Mouse (Mus musculus) megakaryocyte, embryonic 14.5 days (primary cell): ENCODE results near the gene Rasgef1b. TPM values are rescaled to one million over a fixed set of nuclear protein-coding genes. Genes with fewer than 3 reads are reported as not detected.

Experiments used
- H3K27me3 ChIP-seq: replicated peaks from 2 replicates; pipeline ENCODE3; 2012; ENCODE audit warnings: inconsistent platforms
- H3K36me3 ChIP-seq: replicated peaks from 2 replicates; pipeline ENCODE3; 2012; ENCODE audit warnings: low read length, inconsistent platforms, mixed read lengths
- H3K4me1 ChIP-seq: 2 replicates; pipeline ENCODE4 v1.6.1; 2012; ENCODE audit warnings: inconsistent platforms
- H3K4me3 ChIP-seq: replicated peaks from 2 replicates; pipeline ENCODE3; 2012; ENCODE audit warnings: moderate library complexity, mild to moderate bottlenecking, inconsistent platforms
- H3K9me3 ChIP-seq: 2 replicates; pipeline ENCODE4 v1.6.1; 2012; ENCODE audit warnings: inconsistent platforms
- FLI1 ChIP-seq: IDR thresholded peaks from 2 replicates; pipeline ENCODE4 v1.6.1; 2012; ENCODE audit warnings: low read length, inconsistent platforms, mixed read lengths
- GATA1 ChIP-seq: IDR thresholded peaks from 3 replicates; pipeline ENCODE4 v1.6.1; 2012; ENCODE audit warnings: mixed read lengths, low read length, inconsistent platforms, borderline replicate concordance
- polyA plus RNA-seq: library from polyadenylated mRNA; stranded (reverse); fragments of >175 nt; gene quantifications from 2 replicates; pipeline ENCODE4 v1.2.3, GENCODE M21; 2012; ENCODE audit warnings: low replicate concordance; ENCODE audit not compliant: insufficient read depth

Gene Rasgef1b
- polyA plus RNA-seq, 1 experiment, result 2.9 TPM

DNA sequence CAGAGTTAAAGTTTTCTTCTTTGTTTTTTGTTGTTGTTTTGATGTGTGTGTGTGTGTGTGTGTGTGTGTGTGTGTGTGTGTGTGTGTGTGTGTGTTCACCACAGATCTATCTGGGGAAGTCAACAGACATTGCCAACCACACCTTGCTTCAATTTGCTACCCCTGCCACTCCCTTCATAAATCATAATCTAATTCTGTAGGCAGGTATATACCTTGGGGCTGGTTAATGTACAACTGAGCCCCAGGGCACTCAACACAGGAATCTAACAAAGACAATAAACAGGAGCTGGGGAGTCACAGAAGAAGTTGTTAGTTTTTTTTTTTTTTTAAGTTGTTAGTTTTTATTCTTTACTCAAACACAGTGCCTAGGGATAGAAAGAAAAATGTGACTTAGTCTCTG, 403.6 kb downstream of the Rasgef1b start:
- no peaks in the 10 kb centered on the region for H3K9me3 ChIP-seq
- H3K4me1 ChIP-seq, result peaks cover 36% of the 10 kb centered on the region
- no peak overlapping the region for H3K4me3 ChIP-seq
- no peaks in the 10 kb centered on the region for H3K36me3 ChIP-seq
- TF ChIP-seq FLI1 (no peak), GATA1 (no peak)
- no peaks in the 10 kb centered on the region for H3K27me3 ChIP-seq

GRCm38 (mm10) chr5:99320783-99321182, 408.1 kb downstream of the Rasgef1b start:
- no peaks in the 10 kb centered on the region for H3K27me3 ChIP-seq
- no peak overlapping the region for H3K4me3 ChIP-seq
- H3K36me3 ChIP-seq, result no peaks in the 10 kb centered on the region
- H3K4me1 ChIP-seq, result peaks cover 16% of the 10 kb centered on the region
- H3K9me3 ChIP-seq, result no peaks in the 10 kb centered on the region
- no peak for TF ChIP-seq GATA1
- no peak for TF ChIP-seq FLI1

DNA sequence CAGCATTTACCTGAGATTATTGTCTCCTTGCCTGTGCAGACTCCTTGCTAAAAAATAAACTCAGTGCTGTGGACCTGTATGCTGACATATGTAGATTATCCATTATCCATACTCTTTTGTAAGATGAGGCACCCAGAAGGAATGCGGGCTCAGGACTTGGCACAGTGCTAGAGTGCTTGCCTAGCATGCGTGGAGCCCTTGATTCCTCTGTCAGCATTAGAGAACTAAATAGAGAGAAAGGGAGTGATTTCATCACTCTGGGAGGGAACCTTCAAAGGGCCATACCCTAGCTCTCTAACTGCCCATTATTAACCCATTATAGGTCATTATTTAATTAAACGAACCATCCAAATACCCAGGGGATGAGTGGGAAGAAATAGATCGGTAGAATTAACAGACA, 430.9 kb downstream of the Rasgef1b start:
- Histone ChIP-seq H3K4me1 (peaks cover 32% of the 10 kb centered on the region), H3K9me3 (no peaks in the 10 kb centered on the region), H3K36me3 (no peaks in the 10 kb centered on the region), H3K27me3 (peaks cover 3% of the 10 kb centered on the region), H3K4me3 (no peak overlapping the region)
- TF ChIP-seq FLI1, result no peak
- TF ChIP-seq GATA1, result no peak

GRCm38 (mm10) chr5:99296348-99296747, 432.5 kb downstream of the Rasgef1b start:
- Histone ChIP-seq H3K4me1 (peaks cover 48% of the 10 kb centered on the region), H3K27me3 (peaks cover under 1% of the 10 kb centered on the region), H3K36me3 (no peaks in the 10 kb centered on the region), H3K4me3 (no peak overlapping the region), H3K9me3 (no peaks in the 10 kb centered on the region)
- TF ChIP-seq GATA1, result no peak
- TF ChIP-seq FLI1, result no peak

DNA sequence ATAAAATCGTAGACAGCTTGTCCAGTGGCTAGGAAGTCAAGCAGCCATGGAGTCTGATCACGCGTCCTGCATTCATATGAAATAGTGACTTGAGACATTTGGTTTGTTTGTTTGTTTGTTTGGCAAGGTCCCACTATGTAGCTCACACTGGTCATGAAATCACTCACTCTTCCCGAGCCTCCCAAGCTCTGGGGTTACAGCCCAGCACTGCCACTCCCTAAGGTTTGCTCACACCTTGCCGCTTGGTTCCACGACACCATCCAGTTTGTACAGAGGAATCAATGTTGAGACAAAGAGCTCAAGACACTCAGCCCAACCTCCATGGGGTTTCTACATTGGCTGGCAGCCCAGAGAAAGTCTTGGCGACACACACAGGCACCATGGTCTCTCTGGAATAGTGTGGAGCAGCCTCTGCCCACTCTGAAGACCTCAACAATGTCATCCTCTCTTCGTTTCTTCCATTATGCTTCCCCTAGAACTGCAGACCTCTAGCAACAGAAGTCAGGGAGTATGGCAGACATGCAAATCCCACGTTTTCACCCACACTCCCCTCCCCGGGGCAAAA, 436.5 kb downstream of the Rasgef1b start:
- Histone ChIP-seq H3K27me3 (no peaks in the 10 kb centered on the region), H3K36me3 (no peaks in the 10 kb centered on the region), H3K4me3 (no peak overlapping the region), H3K9me3 (no peaks in the 10 kb centered on the region), H3K4me1 (peaks cover 72% of the 10 kb centered on the region)
- TF ChIP-seq FLI1, result no peak
- no peak for TF ChIP-seq GATA1

GRCm38 (mm10) chr5:99291084-99291830, 437.6 kb downstream of the Rasgef1b start:
- H3K27me3 ChIP-seq, result no peaks in the 10 kb centered on the region
- peak overlapping the region; percentile 82 for H3K4me3 ChIP-seq
- TF ChIP-seq FLI1 (no peak), GATA1 (peak; percentile 18; the same call in 1 of the 3 replicates)
- no peaks in the 10 kb centered on the region for H3K9me3 ChIP-seq
- H3K4me1 ChIP-seq, result peaks cover 72% of the 10 kb centered on the region
- no peaks in the 10 kb centered on the region for H3K36me3 ChIP-seq

- TF ChIP-seq GATA1 (no peak), FLI1 (no peak)
- no peaks in the 10 kb centered on the region for H3K27me3 ChIP-seq
- no peaks in the 10 kb centered on the region for H3K9me3 ChIP-seq
- H3K4me1 ChIP-seq, result peaks cover 67% of the 10 kb centered on the region
- H3K36me3 ChIP-seq, result no peaks in the 10 kb centered on the region
- H3K4me3 ChIP-seq, result no peak overlapping the region
These were observed 440.6 kb downstream of the Rasgef1b start for GRCm38 (mm10) chr5:99288262-99288661.

- Histone ChIP-seq H3K27me3 (no peaks in the 10 kb centered on the region), H3K9me3 (no peaks in the 10 kb centered on the region), H3K36me3 (no peaks in the 10 kb centered on the region), H3K4me3 (no peak overlapping the region), H3K4me1 (peaks cover 65% of the 10 kb centered on the region)
- TF ChIP-seq GATA1 (no peak), FLI1 (no peak)
These were observed 441.1 kb downstream of the Rasgef1b start for GRCm38 (mm10) chr5:99287647-99288185.

DNA sequence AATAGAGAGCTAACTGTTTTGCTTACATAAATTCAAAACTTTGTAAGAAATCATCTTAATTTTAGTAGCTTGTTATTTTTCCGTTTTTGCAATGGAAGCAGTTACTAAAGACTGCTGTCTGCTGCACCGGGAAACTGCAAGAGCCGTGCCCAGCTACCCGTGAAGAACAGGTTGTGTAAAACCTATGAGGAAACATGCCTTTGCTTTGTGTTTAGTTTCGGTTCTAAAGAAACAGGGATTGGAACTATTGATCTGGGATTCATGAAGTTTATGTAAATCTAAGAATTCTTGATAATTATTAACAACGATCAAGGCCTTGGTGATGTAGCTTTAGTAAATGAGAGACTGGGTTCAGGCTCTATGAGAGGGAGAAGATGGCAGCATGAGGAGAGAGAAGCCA, 442.3 kb downstream of the Rasgef1b start:
- TF ChIP-seq FLI1 (no peak), GATA1 (no peak)
- Histone ChIP-seq H3K36me3 (no peaks in the 10 kb centered on the region), H3K4me1 (peaks cover 60% of the 10 kb centered on the region), H3K27me3 (no peaks in the 10 kb centered on the region), H3K4me3 (no peak overlapping the region), H3K9me3 (no peaks in the 10 kb centered on the region)

DNA sequence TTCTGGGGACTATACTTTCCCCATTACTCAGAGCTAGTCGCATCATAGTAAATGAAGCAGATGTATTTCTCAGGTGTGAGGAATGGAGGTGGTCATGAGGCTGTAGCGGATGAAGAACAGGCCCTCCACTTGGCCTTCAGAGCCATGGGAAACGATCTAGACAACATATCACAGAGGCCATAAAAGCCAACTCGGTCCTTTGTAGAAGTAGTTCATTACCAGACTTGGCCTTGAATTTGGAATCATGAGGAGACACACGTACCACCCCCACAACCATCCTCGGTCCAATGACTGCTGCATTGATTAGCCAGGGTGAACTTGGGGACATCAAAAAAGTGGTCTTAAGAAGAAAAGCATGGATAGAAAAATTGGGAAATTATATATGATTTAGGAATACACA, 442.8 kb downstream of the Rasgef1b start:
- H3K36me3 ChIP-seq, result no peaks in the 10 kb centered on the region
- TF ChIP-seq FLI1 (no peak), GATA1 (no peak)
- peaks cover 60% of the 10 kb centered on the region for H3K4me1 ChIP-seq
- no peaks in the 10 kb centered on the region for H3K27me3 ChIP-seq
- H3K4me3 ChIP-seq, result no peak overlapping the region
- H3K9me3 ChIP-seq, result no peaks in the 10 kb centered on the region
